Mouse (Mus musculus): Measurements from ENCODE around the gene Cebpe.

The Cebpe gene

GRCm38 (mm10) chr14:54669381-54669780 is 42.6 kb downstream of the Cebpe start:
- no peak for DNase-seq

- no peak for DNase-seq
These were observed 47.3 kb downstream of the Cebpe start for GRCm38 (mm10) chr14:54664477-54665222.

Measured in thymus, adult 18-20 months (tissue).